Mouse (Mus musculus): ENCODE measurements around the gene Bcl11a. TPM values are rescaled to one million over a fixed set of nuclear protein-coding genes. Genes with fewer than 3 reads are reported as not detected.
A peak's percentile ranks its signal among the peaks of the same experiment; 100 is the strongest.

Bcl11a gene
- polyA plus RNA-seq, 1 experiment from 2014 or later = 42.5 TPM

GRCm38 (mm10) chr11:24139432-24139831, 61.6 kb downstream of the Bcl11a start:
- ATAC-seq (ENCODE audit: low FRiP score) (no peak), DNase-seq (ENCODE audit: low spot score, missing footprints) (no peak)
- H3K27ac ChIP-seq (ENCODE audit: low read depth, low read length) = no peak overlapping the region
- H3K4me3 ChIP-seq (ENCODE audit: low read depth, low read length) = no peak overlapping the region
- peaks cover 7% of the 10 kb centered on the region; the same call in 1 of the 2 replicates for H3K9me3 ChIP-seq (ENCODE audit: control insufficient read depth, low read length)
- peaks cover 5% of the 10 kb centered on the region; the same call in 1 of the 2 replicates for H3K4me1 ChIP-seq (ENCODE audit: control insufficient read depth, insufficient read depth, low read length)
- H3K9ac ChIP-seq (ENCODE audit: low read length) = no peak overlapping the region
- 94% methylated on average over 6 of the region's 6 CpGs for WGBS
- H3K27me3 ChIP-seq (ENCODE audit: control insufficient read depth, insufficient read depth, low read length) = no peaks in the 10 kb centered on the region
- H3K4me2 ChIP-seq = no peak overlapping the region
- H3K36me3 ChIP-seq (ENCODE audit: control insufficient read depth, insufficient read depth, low read length) = 0 out of 2 replicates have a peak, but pooled peaks cover 8% of the 10 kb centered on the region

GRCm38 (mm10) chr11:24139952-24140351, 62.1 kb downstream of the Bcl11a start:
- no peaks in the 10 kb centered on the region for H3K27me3 ChIP-seq (ENCODE audit: control insufficient read depth, insufficient read depth, low read length)
- H3K36me3 ChIP-seq (ENCODE audit: control insufficient read depth, insufficient read depth, low read length) = 0 out of 2 replicates have a peak, but pooled peaks cover 8% of the 10 kb centered on the region
- no peak overlapping the region for H3K9ac ChIP-seq (ENCODE audit: low read length)
- no peak overlapping the region for H3K4me3 ChIP-seq (ENCODE audit: low read depth, low read length)
- no peak overlapping the region; the same call in 1 of the 2 replicates for H3K27ac ChIP-seq (ENCODE audit: low read depth, low read length)
- H3K4me2 ChIP-seq = no peak overlapping the region
- WGBS = 82% methylated on average over 2 of the region's 2 CpGs
- no peak for ATAC-seq (ENCODE audit: low FRiP score)
- peaks cover 7% of the 10 kb centered on the region; the same call in 1 of the 2 replicates for H3K9me3 ChIP-seq (ENCODE audit: control insufficient read depth, low read length)
- no peak for DNase-seq (ENCODE audit: low spot score, missing footprints)
- H3K4me1 ChIP-seq (ENCODE audit: control insufficient read depth, insufficient read depth, low read length) = peaks cover 5% of the 10 kb centered on the region; the same call in 1 of the 2 replicates

GRCm38 (mm10) chr11:24140948-24141347, 63.1 kb downstream of the Bcl11a start:
- H3K9ac ChIP-seq (ENCODE audit: low read length) = no peak overlapping the region
- 0 out of 2 replicates have a peak, but pooled peaks cover 8% of the 10 kb centered on the region for H3K36me3 ChIP-seq (ENCODE audit: control insufficient read depth, insufficient read depth, low read length)
- DNase-seq (ENCODE audit: low spot score, missing footprints) = no peak
- peaks cover 5% of the 10 kb centered on the region; the same call in 1 of the 2 replicates for H3K4me1 ChIP-seq (ENCODE audit: control insufficient read depth, insufficient read depth, low read length)
- H3K9me3 ChIP-seq (ENCODE audit: control insufficient read depth, low read length) = peaks cover 7% of the 10 kb centered on the region; the same call in 1 of the 2 replicates
- no peak overlapping the region for H3K4me3 ChIP-seq (ENCODE audit: low read depth, low read length)
- no peak overlapping the region for H3K27ac ChIP-seq (ENCODE audit: low read depth, low read length)
- H3K4me2 ChIP-seq = no peak overlapping the region
- no peaks in the 10 kb centered on the region for H3K27me3 ChIP-seq (ENCODE audit: control insufficient read depth, insufficient read depth, low read length)
- WGBS = 92% methylated on average over 2 of the region's 2 CpGs
- ATAC-seq (ENCODE audit: low FRiP score) = no peak

- Histone ChIP-seq H3K4me3 (ENCODE audit: low read depth, low read length) (no peak overlapping the region), H3K27ac (ENCODE audit: low read depth, low read length) (no peak overlapping the region), H3K9me3 (ENCODE audit: control insufficient read depth, low read length) (peaks cover 7% of the 10 kb centered on the region; the same call in 1 of the 2 replicates), H3K9ac (ENCODE audit: low read length) (no peak overlapping the region), H3K4me1 (ENCODE audit: control insufficient read depth, insufficient read depth, low read length) (peaks cover 5% of the 10 kb centered on the region; the same call in 1 of the 2 replicates), H3K36me3 (ENCODE audit: control insufficient read depth, insufficient read depth, low read length) (0 out of 2 replicates have a peak, but pooled peaks cover 8% of the 10 kb centered on the region), H3K27me3 (ENCODE audit: control insufficient read depth, insufficient read depth, low read length) (no peaks in the 10 kb centered on the region), H3K4me2 (no peak overlapping the region)
- WGBS = 71% methylated on average over 10 of the region's 10 CpGs
- ATAC-seq (ENCODE audit: low FRiP score) = peak; percentile 26; the same call in 1 of the 2 replicates
- DNase-seq (ENCODE audit: low spot score, missing footprints) = peak; percentile 86
These were observed 63.8 kb downstream of the Bcl11a start for GRCm38 (mm10) chr11:24141479-24142251.

GRCm38 (mm10) chr11:24142316-24142715, 64.5 kb downstream of the Bcl11a start:
- Histone ChIP-seq H3K27me3 (ENCODE audit: control insufficient read depth, insufficient read depth, low read length) (no peaks in the 10 kb centered on the region), H3K36me3 (ENCODE audit: control insufficient read depth, insufficient read depth, low read length) (0 out of 2 replicates have a peak, but pooled peaks cover 8% of the 10 kb centered on the region), H3K27ac (ENCODE audit: low read depth, low read length) (no peak overlapping the region), H3K4me1 (ENCODE audit: control insufficient read depth, insufficient read depth, low read length) (peaks cover 5% of the 10 kb centered on the region; the same call in 1 of the 2 replicates), H3K4me3 (ENCODE audit: low read depth, low read length) (no peak overlapping the region), H3K9me3 (ENCODE audit: control insufficient read depth, low read length) (peaks cover 7% of the 10 kb centered on the region; the same call in 1 of the 2 replicates), H3K9ac (ENCODE audit: low read length) (no peak overlapping the region), H3K4me2 (no peak overlapping the region)
- no peak for DNase-seq (ENCODE audit: low spot score, missing footprints)
- WGBS = 65% methylated on average over 9 of the region's 9 CpGs
- no peak for ATAC-seq (ENCODE audit: low FRiP score)

GRCm38 (mm10) chr11:24144159-24144946, 66.5 kb downstream of the Bcl11a start:
- ATAC-seq (ENCODE audit: low FRiP score) = no peak
- H3K9ac ChIP-seq (ENCODE audit: low read length) = no peak overlapping the region
- 0 out of 2 replicates have a peak, but pooled peaks cover 8% of the 10 kb centered on the region for H3K36me3 ChIP-seq (ENCODE audit: control insufficient read depth, insufficient read depth, low read length)
- H3K4me3 ChIP-seq (ENCODE audit: low read depth, low read length) = no peak overlapping the region
- H3K9me3 ChIP-seq (ENCODE audit: control insufficient read depth, low read length) = peaks cover 6% of the 10 kb centered on the region; the same call in 1 of the 2 replicates
- 88% methylated on average over 16 of the region's 16 CpGs for WGBS
- H3K27ac ChIP-seq (ENCODE audit: low read depth, low read length) = no peak overlapping the region
- H3K4me1 ChIP-seq (ENCODE audit: control insufficient read depth, insufficient read depth, low read length) = peaks cover 7% of the 10 kb centered on the region; the same call in 1 of the 2 replicates
- no peak for DNase-seq (ENCODE audit: low spot score, missing footprints)
- no peaks in the 10 kb centered on the region for H3K27me3 ChIP-seq (ENCODE audit: control insufficient read depth, insufficient read depth, low read length)
- H3K4me2 ChIP-seq = no peak overlapping the region

GRCm38 (mm10) chr11:24146034-24146433, 68.2 kb downstream of the Bcl11a start:
- Histone ChIP-seq H3K4me2 (no peak overlapping the region), H3K4me1 (ENCODE audit: control insufficient read depth, insufficient read depth, low read length) (peaks cover 7% of the 10 kb centered on the region; the same call in 1 of the 2 replicates), H3K9ac (ENCODE audit: low read length) (no peak overlapping the region), H3K9me3 (ENCODE audit: control insufficient read depth, low read length) (no peaks in the 10 kb centered on the region), H3K4me3 (ENCODE audit: low read depth, low read length) (no peak overlapping the region), H3K36me3 (ENCODE audit: control insufficient read depth, insufficient read depth, low read length) (0 out of 2 replicates have a peak, but pooled peaks cover 4% of the 10 kb centered on the region), H3K27me3 (ENCODE audit: control insufficient read depth, insufficient read depth, low read length) (no peaks in the 10 kb centered on the region), H3K27ac (ENCODE audit: low read depth, low read length) (no peak overlapping the region)
- 89% methylated on average over 4 of the region's 4 CpGs for WGBS
- ATAC-seq (ENCODE audit: low FRiP score) (no peak), DNase-seq (ENCODE audit: low spot score, missing footprints) (no peak)

GRCm38 (mm10) chr11:24146437-24146836, 68.6 kb downstream of the Bcl11a start:
- Histone ChIP-seq H3K27me3 (ENCODE audit: control insufficient read depth, insufficient read depth, low read length) (no peaks in the 10 kb centered on the region), H3K4me1 (ENCODE audit: control insufficient read depth, insufficient read depth, low read length) (peaks cover 7% of the 10 kb centered on the region; the same call in 1 of the 2 replicates), H3K9ac (ENCODE audit: low read length) (no peak overlapping the region), H3K9me3 (ENCODE audit: control insufficient read depth, low read length) (no peaks in the 10 kb centered on the region), H3K27ac (ENCODE audit: low read depth, low read length) (no peak overlapping the region), H3K4me2 (no peak overlapping the region), H3K36me3 (ENCODE audit: control insufficient read depth, insufficient read depth, low read length) (0 out of 2 replicates have a peak, but pooled peaks cover 4% of the 10 kb centered on the region), H3K4me3 (ENCODE audit: low read depth, low read length) (no peak overlapping the region)
- DNase-seq (ENCODE audit: low spot score, missing footprints) = no peak
- WGBS = 84% methylated on average over 1 of the region's 1 CpGs
- ATAC-seq (ENCODE audit: low FRiP score) = no peak
